Mouse (Mus musculus) retina, postnatal 1 day (tissue): ENCODE data around the gene Ankrd17.
A peak's percentile ranks its signal among the peaks of the same experiment; 100 is the strongest.
"Not testable (repeated sequence)": the region's sequence is repeated elsewhere in the genome, so short reads cannot be mapped to it uniquely, and the experiment has no call there.

ENCODE experiments used
- DNase-seq: peaks from one replicate; pipeline ENCODE4 v3.0.0-alpha.2; 2012

The Ankrd17 gene

GRCm38 (mm10) chr5:90332478-90332877 is 33.9 kb downstream of the Ankrd17 start:
- DNase-seq: no peak

- no peak for DNase-seq
Measured at GRCm38 (mm10) chr5:90331071-90331470, 35.3 kb downstream of the Ankrd17 start.

GRCm38 (mm10) chr5:90298396-90298795 is 68.0 kb downstream of the Ankrd17 start:
- DNase-seq: no peak

- DNase-seq: no peak
Measured at GRCm38 (mm10) chr5:90289887-90290286, 76.5 kb downstream of the Ankrd17 start.

GRCm38 (mm10) chr5:90286559-90286958 is 79.8 kb downstream of the Ankrd17 start:
- peak; percentile 28 for DNase-seq

GRCm38 (mm10) chr5:90280061-90280460 is 86.3 kb downstream of the Ankrd17 start:
- no peak for DNase-seq

GRCm38 (mm10) chr5:90279418-90279817 is 87.0 kb downstream of the Ankrd17 start:
- no peak for DNase-seq

GRCm38 (mm10) chr5:90277443-90277842 is 88.9 kb downstream of the Ankrd17 start:
- no peak for DNase-seq

- no peak for DNase-seq
Measured at GRCm38 (mm10) chr5:90274806-90275205, 91.6 kb downstream of the Ankrd17 start.

GRCm38 (mm10) chr5:90262230-90262629 is 104.1 kb downstream of the Ankrd17 start:
- DNase-seq: not testable (repeated sequence)

GRCm38 (mm10) chr5:90257023-90257422 is 109.4 kb downstream of the Ankrd17 start:
- DNase-seq: no peak

GRCm38 (mm10) chr5:90247503-90247902 is 118.9 kb downstream of the Ankrd17 start:
- DNase-seq: no peak

- DNase-seq: no peak
Measured at GRCm38 (mm10) chr5:90246987-90247386, 119.4 kb downstream of the Ankrd17 start.

- no peak for DNase-seq
Measured at GRCm38 (mm10) chr5:90246567-90246966, 119.8 kb downstream of the Ankrd17 start.

GRCm38 (mm10) chr5:90245416-90245815 is 121.0 kb downstream of the Ankrd17 start:
- DNase-seq: no peak

GRCm38 (mm10) chr5:90235217-90235616 is 131.2 kb downstream of the Ankrd17 start:
- no peak for DNase-seq

GRCm38 (mm10) chr5:90233305-90233704 is 133.1 kb downstream of the Ankrd17 start:
- DNase-seq: no peak

- DNase-seq: no peak
Measured at GRCm38 (mm10) chr5:90229760-90230159, 136.6 kb downstream of the Ankrd17 start.

GRCm38 (mm10) chr5:90226696-90227095 is 139.7 kb downstream of the Ankrd17 start:
- DNase-seq: no peak

GRCm38 (mm10) chr5:90224730-90225129 is 141.6 kb downstream of the Ankrd17 start:
- DNase-seq: no peak

GRCm38 (mm10) chr5:90223534-90224381 is 142.6 kb downstream of the Ankrd17 start, which contains the start of gene Cox18:
Gene Cox18, minus strand, starts transcription at chr5:90224001.
- peak; percentile 99 for DNase-seq

GRCm38 (mm10) chr5:90222937-90223336 is 143.4 kb downstream of the Ankrd17 start:
- DNase-seq: no peak

GRCm38 (mm10) chr5:90217791-90218190 is 148.6 kb downstream of the Ankrd17 start:
- no peak for DNase-seq

- no peak for DNase-seq
Measured at GRCm38 (mm10) chr5:90217226-90217625, 149.2 kb downstream of the Ankrd17 start.

GRCm38 (mm10) chr5:90213356-90213755 is 153.0 kb downstream of the Ankrd17 start:
- no peak for DNase-seq
